Mouse (Mus musculus) T-helper 1 cell (primary cell): ENCODE measurements around the gene Fntb.

Experiments
- in situ Hi-C: fragments of 300-600 bp; cut with MboI, MseI; formaldehyde crosslinking; loops from one replicate; pipeline ENCODE4 v1.15.1; 2025; ENCODE audit warnings: high pct_unique_total_duplicates

Fntb gene

GRCm38 (mm10) chr12:76920398-76920797 lies 155.0 kb downstream of the Fntb start:
- in situ Hi-C loops: no loop called here

GRCm38 (mm10) chr12:76920990-76921389 lies 155.6 kb downstream of the Fntb start:
- in situ Hi-C loops: no loop called here

- in situ Hi-C loops: no loop called here
Measured at GRCm38 (mm10) chr12:76923118-76923517, 157.7 kb downstream of the Fntb start.

GRCm38 (mm10) chr12:76924904-76925604 lies 159.7 kb downstream of the Fntb start:
- in situ Hi-C loops: no loop called here

- in situ Hi-C loops: no loop called here
Measured at GRCm38 (mm10) chr12:76926338-76926945, 161.1 kb downstream of the Fntb start.

GRCm38 (mm10) chr12:76927012-76927411 lies 161.6 kb downstream of the Fntb start:
- in situ Hi-C loops: no loop called here

GRCm38 (mm10) chr12:76927539-76927938 lies 162.2 kb downstream of the Fntb start:
- in situ Hi-C loops: no loop called here

- in situ Hi-C loops: no loop called here
Measured at GRCm38 (mm10) chr12:76930177-76930576, 164.8 kb downstream of the Fntb start.

GRCm38 (mm10) chr12:76931739-76932687 lies 166.6 kb downstream of the Fntb start:
- in situ Hi-C loops: no loop called here

GRCm38 (mm10) chr12:76932688-76933060 lies 167.3 kb downstream of the Fntb start:
- in situ Hi-C loops: no loop called here

GRCm38 (mm10) chr12:76934438-76934837 lies 169.0 kb downstream of the Fntb start:
- in situ Hi-C loops: no loop called here

- in situ Hi-C loops: no loop called here
Measured at GRCm38 (mm10) chr12:76936211-76936610, 170.8 kb downstream of the Fntb start.

- in situ Hi-C loops: no loop called here
Measured at GRCm38 (mm10) chr12:76938013-76938412, 172.6 kb downstream of the Fntb start.

- in situ Hi-C loops: loop anchor here (10.0 kb wide), 1 partner anchor 1943 kb away; no protein-coding TSS in a partner anchor
Measured at GRCm38 (mm10) chr12:76941524-76941923, 176.1 kb downstream of the Fntb start.

GRCm38 (mm10) chr12:76942476-76942875 lies 177.1 kb downstream of the Fntb start:
- in situ Hi-C loops: loop anchor here (10.0 kb wide), 1 partner anchor 1942 kb away; no protein-coding TSS in a partner anchor

GRCm38 (mm10) chr12:76943046-76943445 lies 177.7 kb downstream of the Fntb start:
- in situ Hi-C loops: loop anchor here (10.0 kb wide), 1 partner anchor 1942 kb away; no protein-coding TSS in a partner anchor

GRCm38 (mm10) chr12:76943466-76943865 lies 178.1 kb downstream of the Fntb start:
- in situ Hi-C loops: loop anchor here (10.0 kb wide), 1 partner anchor 1941 kb away; no protein-coding TSS in a partner anchor

GRCm38 (mm10) chr12:76947487-76947886 lies 182.1 kb downstream of the Fntb start:
- in situ Hi-C loops: loop anchor here (5.0 to 10.0 kb wide), 2 partner anchors 95 to 1937 kb away; no protein-coding TSS in a partner anchor

GRCm38 (mm10) chr12:76948185-76948584 lies 182.8 kb downstream of the Fntb start:
- in situ Hi-C loops: loop anchor here (5.0 to 10.0 kb wide), 2 partner anchors 96 to 1937 kb away; no protein-coding TSS in a partner anchor

- in situ Hi-C loops: loop anchor here (5.0 to 10.0 kb wide), 2 partner anchors 96 to 1936 kb away; no protein-coding TSS in a partner anchor
Measured at GRCm38 (mm10) chr12:76948781-76949180, 183.4 kb downstream of the Fntb start.

- in situ Hi-C loops: no loop called here
Measured at GRCm38 (mm10) chr12:76950330-76950729, 184.9 kb downstream of the Fntb start.
